Mouse (Mus musculus) kidney, embryonic 16.5 days (tissue): ENCODE measurements around the gene Nup98. TPM values are rescaled to one million over a fixed set of nuclear protein-coding genes. Genes with fewer than 3 reads are reported as not detected.

Experiments
- ATAC-seq: fragments of 200-750 bp; cut with Nextera tagmentation; 2 replicates; pipeline ENCODE4 v1.8.0; 2017; ENCODE audit warnings: moderate TSS enrichment; ENCODE audit not compliant: low FRiP score, low TSS enrichment
- H3K27ac ChIP-seq: fragments of 300-500 bp; sonication (generic); 2 replicates; pipeline ENCODE4 v1.5.1; 2014; ENCODE audit warnings: low read length
- H3K27me3 ChIP-seq: fragments of 300-500 bp; sonication (generic); 2 replicates; pipeline ENCODE4 v1.6.1; 2014; ENCODE audit warnings: low read length, control low read depth, mixed read lengths; ENCODE audit not compliant: insufficient read depth
- H3K36me3 ChIP-seq: fragments of 300-500 bp; sonication (generic); 2 replicates; pipeline ENCODE4 v1.6.1; 2014; ENCODE audit warnings: low read length, control low read depth, mixed read lengths; ENCODE audit not compliant: insufficient read depth
- H3K4me1 ChIP-seq: fragments of 300-500 bp; sonication (generic); 2 replicates; pipeline ENCODE4 v1.6.1; 2014; ENCODE audit warnings: low read length, control low read depth, mixed read lengths; ENCODE audit not compliant: insufficient read depth
- H3K4me2 ChIP-seq: fragments of 300-500 bp; sonication (generic); replicated peaks from 2 replicates; pipeline ENCODE4 v1.6.1; 2014; ENCODE audit warnings: low read depth, low read length
- H3K4me3 ChIP-seq: fragments of 300-500 bp; sonication (generic); 2 replicates; pipeline ENCODE4 v1.5.1; 2014; ENCODE audit warnings: mild to moderate bottlenecking, low read length
- H3K9ac ChIP-seq: fragments of 300-500 bp; sonication (generic); replicated peaks from 2 replicates; pipeline ENCODE4 v1.6.1; 2014; ENCODE audit warnings: low read length
- H3K9me3 ChIP-seq: fragments of 300-500 bp; sonication (generic); 2 replicates; pipeline ENCODE4 v1.6.1; 2016; ENCODE audit warnings: low read length, control low read depth
- WGBS: fragments of 180-500 bp; shearing (Covaris S2); extraction: QIAGEN DNeasy Blood & Tissue Kit; methylation state at CpG from one replicate; pipeline ENCODE4 v1.1.7; 2014; 5-methylcytosine and 5-hydroxymethylcytosine counted together
- polyA plus RNA-seq: library from polyadenylated mRNA; unstranded; fragments of >200 nt; fragmentation: Nextera tagmentation; extraction: Ambion mirVana; gene quantifications from 2 replicates; pipeline ENCODE4 v1.2.1, GENCODE M21; 2015

Nup98 gene
- polyA plus RNA-seq, 1 experiment from 2014 or later, result 36.4 TPM

- no peaks in the 10 kb centered on the region for H3K27me3 ChIP-seq
- no peak for ATAC-seq
- H3K27ac ChIP-seq, result no peak overlapping the region
- 87% methylated on average over 8 of the region's 8 CpGs for WGBS
- no peak overlapping the region for H3K9ac ChIP-seq
- peaks cover 47% of the 10 kb centered on the region for H3K36me3 ChIP-seq
- H3K4me3 ChIP-seq, result no peak overlapping the region
- H3K4me1 ChIP-seq, result no peaks in the 10 kb centered on the region
- H3K9me3 ChIP-seq, result no peaks in the 10 kb centered on the region
- no peak overlapping the region for H3K4me2 ChIP-seq
Measured at GRCm38 (mm10) chr7:102238686-102239286, 28.8 kb upstream of the Nup98 start.

- Histone ChIP-seq H3K27ac (no peak overlapping the region), H3K4me1 (no peaks in the 10 kb centered on the region), H3K27me3 (no peaks in the 10 kb centered on the region), H3K4me2 (no peak overlapping the region), H3K36me3 (peaks cover 21% of the 10 kb centered on the region), H3K9me3 (no peaks in the 10 kb centered on the region), H3K4me3 (no peak overlapping the region), H3K9ac (no peak overlapping the region)
- no peak for ATAC-seq
- 67% methylated on average over 4 of the region's 4 CpGs for WGBS
Measured at GRCm38 (mm10) chr7:102233059-102233458, 23.1 kb upstream of the Nup98 start.

GRCm38 (mm10) chr7:102229814-102230213, 19.8 kb upstream of the Nup98 start:
- Histone ChIP-seq H3K4me1 (no peaks in the 10 kb centered on the region), H3K9me3 (no peaks in the 10 kb centered on the region), H3K4me3 (no peak overlapping the region), H3K36me3 (0 out of 2 replicates have a peak, but pooled peaks cover 6% of the 10 kb centered on the region), H3K4me2 (no peak overlapping the region), H3K27me3 (no peaks in the 10 kb centered on the region), H3K27ac (no peak overlapping the region), H3K9ac (no peak overlapping the region)
- 78% methylated on average over 6 of the region's 6 CpGs for WGBS
- no peak for ATAC-seq

- Histone ChIP-seq H3K9me3 (no peaks in the 10 kb centered on the region), H3K4me3 (no peak overlapping the region), H3K36me3 (0 out of 2 replicates have a peak, but pooled peaks cover 6% of the 10 kb centered on the region), H3K4me2 (no peak overlapping the region), H3K27me3 (no peaks in the 10 kb centered on the region), H3K9ac (no peak overlapping the region), H3K27ac (no peak overlapping the region), H3K4me1 (no peaks in the 10 kb centered on the region)
- no peak for ATAC-seq
- WGBS, result 87% methylated on average over 4 of the region's 4 CpGs
Measured at GRCm38 (mm10) chr7:102228049-102228670, 18.2 kb upstream of the Nup98 start.

GRCm38 (mm10) chr7:102226051-102226450, 16.1 kb upstream of the Nup98 start:
- H3K4me3 ChIP-seq, result no peak overlapping the region
- H3K27ac ChIP-seq, result no peak overlapping the region
- no peak overlapping the region for H3K9ac ChIP-seq
- ATAC-seq, result no peak
- H3K27me3 ChIP-seq, result no peaks in the 10 kb centered on the region
- WGBS, result 93% methylated on average over 6 of the region's 6 CpGs
- H3K36me3 ChIP-seq, result 0 out of 2 replicates have a peak, but pooled peaks cover 6% of the 10 kb centered on the region
- H3K4me2 ChIP-seq, result no peak overlapping the region
- no peaks in the 10 kb centered on the region for H3K9me3 ChIP-seq
- H3K4me1 ChIP-seq, result no peaks in the 10 kb centered on the region

GRCm38 (mm10) chr7:102223883-102224738, 14.1 kb upstream of the Nup98 start:
- no peak for ATAC-seq

GRCm38 (mm10) chr7:102222830-102223556, 13.0 kb upstream of the Nup98 start:
- Histone ChIP-seq H3K9me3 (no peaks in the 10 kb centered on the region), H3K27ac (peak overlapping the region; percentile 88), H3K4me2 (peak overlapping the region; percentile 89), H3K4me1 (no peaks in the 10 kb centered on the region), H3K4me3 (peak overlapping the region; percentile 85), H3K27me3 (no peaks in the 10 kb centered on the region), H3K36me3 (no peaks in the 10 kb centered on the region), H3K9ac (peak overlapping the region; percentile 86)
- ATAC-seq, result peak; percentile 92
- WGBS, result under 1% methylated on average over 31 of the region's 31 CpGs

More at GRCm38 (mm10) chr7:102223883-102224738, 14.1 kb upstream of the Nup98 start:
- Histone ChIP-seq H3K27me3 (no peaks in the 10 kb centered on the region), H3K9ac (0 out of 2 replicates have a peak overlapping the region, but pooled peaks have one; percentile 31), H3K27ac (no peak overlapping the region), H3K36me3 (0 out of 2 replicates have a peak, but pooled peaks cover 6% of the 10 kb centered on the region), H3K4me1 (no peaks in the 10 kb centered on the region), H3K9me3 (no peaks in the 10 kb centered on the region), H3K4me3 (no peak overlapping the region), H3K4me2 (no peak overlapping the region)
- WGBS, result 76% methylated on average over 5 of the region's 5 CpGs

GRCm38 (mm10) chr7:102222336-102222735, 12.4 kb upstream of the Nup98 start:
- WGBS, result 5% methylated on average over 7 of the region's 13 CpGs
- peak overlapping the region; percentile 85 for H3K4me3 ChIP-seq
- H3K36me3 ChIP-seq, result no peaks in the 10 kb centered on the region
- H3K27me3 ChIP-seq, result no peaks in the 10 kb centered on the region
- H3K4me2 ChIP-seq, result peak overlapping the region; percentile 89
- H3K9ac ChIP-seq, result peak overlapping the region; percentile 86
- H3K27ac ChIP-seq, result peak overlapping the region; percentile 88
- no peaks in the 10 kb centered on the region for H3K4me1 ChIP-seq
- ATAC-seq, result peak; percentile 69; the same call in 1 of the 2 replicates
- H3K9me3 ChIP-seq, result no peaks in the 10 kb centered on the region

- Histone ChIP-seq H3K4me2 (peak overlapping the region; percentile 89), H3K36me3 (no peaks in the 10 kb centered on the region), H3K4me1 (no peaks in the 10 kb centered on the region), H3K27me3 (no peaks in the 10 kb centered on the region), H3K4me3 (no peak overlapping the region), H3K27ac (no peak overlapping the region), H3K9me3 (no peaks in the 10 kb centered on the region), H3K9ac (0 out of 2 replicates have a peak overlapping the region, but pooled peaks have one; percentile 8)
- WGBS, result 35% methylated on average over 1 of the region's 1 CpGs
- ATAC-seq, result no peak
Measured at GRCm38 (mm10) chr7:102221899-102222298, 11.9 kb upstream of the Nup98 start.
